Mouse (Mus musculus): ENCODE data around the gene Cacnb2. TPM values are rescaled to one million over a fixed set of nuclear protein-coding genes. Genes with fewer than 3 reads are reported as not detected.
A peak's percentile ranks its signal among the peaks of the same experiment; 100 is the strongest.
"Not testable (repeated sequence)": the region's sequence is repeated elsewhere in the genome, so short reads cannot be mapped to it uniquely, and the experiment has no call there.

The Cacnb2 gene
- total RNA-seq, 1 experiment: 0.54 TPM

DNA sequence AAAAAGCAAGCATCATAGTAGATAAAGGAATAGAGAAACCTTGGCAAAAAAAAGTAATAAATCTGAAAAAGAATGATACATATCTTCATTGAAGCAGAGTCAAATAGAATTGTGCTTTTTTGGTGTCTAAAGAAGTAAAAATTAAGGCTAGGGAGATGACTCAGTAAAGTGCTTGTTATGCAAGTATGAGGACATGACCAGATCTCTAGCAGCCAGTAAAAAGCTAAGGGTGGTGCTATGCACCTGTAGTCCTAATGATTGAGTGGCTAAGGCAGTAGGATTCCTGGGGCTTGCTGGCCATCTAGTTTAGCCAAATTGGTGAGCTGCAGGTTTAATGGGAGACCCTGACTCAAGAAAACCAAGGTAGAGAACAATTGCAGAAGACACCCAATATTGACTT, 122.5 kb downstream of the Cacnb2 start:
- Histone ChIP-seq H3K4me1 (ENCODE audit: control insufficient read depth in 2 of 2, insufficient read depth in 2 of 2, low read length in 2 of 2, poor library complexity in 1 of 2) (peaks cover 0 to 2% of the 10 kb centered on the region in 2 experiments; a peak in 1 of 4 replicates), H3K9ac (ENCODE audit: insufficient read depth, low read depth, low read length, poor library complexity, severe bottlenecking) (no peak overlapping the region), H3K4me3 (ENCODE audit: insufficient read depth in 1 of 2, low read depth in 1 of 2, low read length in 2 of 2, poor library complexity in 1 of 2, severe bottlenecking in 1 of 2) (no peak overlapping the region), H3K27ac (ENCODE audit: insufficient read depth, low read depth, low read length, poor library complexity, severe bottlenecking) (no peak overlapping the region), H3K9me3 (ENCODE audit: control insufficient read depth, insufficient read depth, low read depth, low read length) (no peaks in the 10 kb centered on the region), H3K36me3 (ENCODE audit: control insufficient read depth, insufficient read depth, low read length, poor library complexity, severe bottlenecking) (no peaks in the 10 kb centered on the region)
- DNase-seq (ENCODE audit: low read depth, low spot score): no peak
- TF ChIP-seq ZC3H11A (IDR thresholded peaks at IDR 0.05; ENCODE audit: borderline replicate concordance, low read depth, low read length) (no peak), MAFK (IDR thresholded peaks at IDR 0.05; ENCODE audit: insufficient read depth, low read depth, low read length) (no peak), HCFC1 (IDR thresholded peaks at IDR 0.05; ENCODE audit: borderline replicate concordance, insufficient read depth, low read length) (no peak), CHD2 (IDR thresholded peaks at IDR 0.05; ENCODE audit: low read depth, low read length) (no peak), ZNF384 (IDR thresholded peaks at IDR 0.05; ENCODE audit: low read depth, low read length) (no peak)
- in situ Hi-C loops (cut with MboI; ENCODE audit: low sequenced_read_pairs in 2 of 2, unreplicated experiment in 2 of 2): no loop called here

- H3K4me1 ChIP-seq (ENCODE audit: control insufficient read depth in 2 of 2, insufficient read depth in 2 of 2, low read length in 2 of 2, poor library complexity in 1 of 2); H3K36me3 ChIP-seq (ENCODE audit: control insufficient read depth, insufficient read depth, low read length, poor library complexity, severe bottlenecking); H3K9ac ChIP-seq (ENCODE audit: insufficient read depth, low read depth, low read length, poor library complexity, severe bottlenecking); H3K9me3 ChIP-seq (ENCODE audit: control insufficient read depth, insufficient read depth, low read depth, low read length); in situ Hi-C loops (cut with MboI; ENCODE audit: low sequenced_read_pairs in 2 of 2, unreplicated experiment in 2 of 2): not testable (repeated sequence)
- Histone ChIP-seq H3K4me3 (ENCODE audit: insufficient read depth in 1 of 2, low read depth in 1 of 2, low read length in 2 of 2, poor library complexity in 1 of 2, severe bottlenecking in 1 of 2) (peak overlapping the region; percentile 34 to 53; a peak in 3 of 4 replicates), H3K27ac (ENCODE audit: insufficient read depth, low read depth, low read length, poor library complexity, severe bottlenecking) (0 out of 2 replicates have a peak overlapping the region, but pooled peaks have one; percentile 22)
- DNase-seq (ENCODE audit: low read depth, low spot score): peak; percentile 19
These were observed 123.7 kb downstream of the Cacnb2 start for GRCm38 (mm10) chr2:14726601-14727000.

DNA sequence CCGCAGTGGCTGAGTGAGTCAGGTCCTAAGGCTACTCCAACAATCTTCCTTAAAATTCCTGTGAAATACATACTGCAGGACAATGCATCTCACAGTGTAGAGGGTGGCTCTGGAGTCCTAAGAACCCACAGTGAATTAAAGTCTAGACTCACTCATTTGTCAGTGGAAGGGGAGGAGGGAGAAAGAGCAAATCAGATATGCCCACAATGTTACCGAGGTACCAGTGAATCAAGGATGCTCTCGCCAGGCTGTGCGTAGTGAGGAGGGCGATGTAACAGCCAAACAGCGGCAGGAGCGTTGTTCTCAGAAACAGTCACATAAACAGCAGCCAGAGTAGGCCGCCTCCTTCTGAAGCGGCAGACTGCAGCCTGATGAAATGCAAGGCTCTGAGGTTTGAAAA, 136.0 kb downstream of the Cacnb2 start:
- Histone ChIP-seq H3K4me1 (ENCODE audit: control insufficient read depth in 2 of 2, insufficient read depth in 2 of 2, low read length in 2 of 2, poor library complexity in 1 of 2) (no peaks in the 10 kb centered on the region), H3K27ac (ENCODE audit: insufficient read depth, low read depth, low read length, poor library complexity, severe bottlenecking) (no peak overlapping the region), H3K36me3 (ENCODE audit: control insufficient read depth, insufficient read depth, low read length, poor library complexity, severe bottlenecking) (no peaks in the 10 kb centered on the region), H3K9ac (ENCODE audit: insufficient read depth, low read depth, low read length, poor library complexity, severe bottlenecking) (no peak overlapping the region), H3K4me3 (ENCODE audit: insufficient read depth in 1 of 2, low read depth in 1 of 2, low read length in 2 of 2, poor library complexity in 1 of 2, severe bottlenecking in 1 of 2) (no peak overlapping the region), H3K9me3 (ENCODE audit: control insufficient read depth, insufficient read depth, low read depth, low read length) (no peaks in the 10 kb centered on the region)
- DNase-seq (ENCODE audit: low read depth, low spot score): no peak
- in situ Hi-C loops (cut with MboI; ENCODE audit: low sequenced_read_pairs in 2 of 2, unreplicated experiment in 2 of 2): no loop called here
- no peak for TF ChIP-seq CHD2 (IDR thresholded peaks at IDR 0.05; ENCODE audit: low read depth, low read length)
- TF ChIP-seq ZC3H11A (IDR thresholded peaks at IDR 0.05; ENCODE audit: borderline replicate concordance, low read depth, low read length): no peak
- no peak for TF ChIP-seq MAFK (IDR thresholded peaks at IDR 0.05; ENCODE audit: insufficient read depth, low read depth, low read length)
- no peak for TF ChIP-seq HCFC1 (IDR thresholded peaks at IDR 0.05; ENCODE audit: borderline replicate concordance, insufficient read depth, low read length)
- no peak for TF ChIP-seq ZNF384 (IDR thresholded peaks at IDR 0.05; ENCODE audit: low read depth, low read length)

DNA sequence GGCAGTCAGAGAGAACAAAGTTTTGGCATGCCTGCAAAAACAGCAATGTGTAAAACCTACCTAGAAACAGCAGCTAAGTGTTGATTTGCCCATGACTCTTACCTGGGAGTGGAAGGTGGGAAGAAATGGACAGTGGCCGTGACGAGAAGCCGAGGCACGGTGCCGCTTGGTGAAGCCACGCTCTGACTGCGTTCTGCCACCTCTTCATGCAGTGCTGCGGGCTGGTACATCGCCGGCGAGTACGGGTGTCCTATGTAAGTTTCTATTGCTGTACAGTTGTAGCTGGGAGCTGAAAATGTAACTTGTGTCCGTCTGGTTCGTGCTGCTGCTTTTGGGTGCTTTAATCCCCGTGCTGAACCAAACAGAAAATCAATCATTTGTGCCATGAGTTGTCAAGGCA, 136.6 kb downstream of the Cacnb2 start:
- TF ChIP-seq HCFC1 (IDR thresholded peaks at IDR 0.05; ENCODE audit: borderline replicate concordance, insufficient read depth, low read length) (no peak), ZC3H11A (IDR thresholded peaks at IDR 0.05; ENCODE audit: borderline replicate concordance, low read depth, low read length) (no peak), MAFK (IDR thresholded peaks at IDR 0.05; ENCODE audit: insufficient read depth, low read depth, low read length) (no peak), CHD2 (IDR thresholded peaks at IDR 0.05; ENCODE audit: low read depth, low read length) (no peak), ZNF384 (IDR thresholded peaks at IDR 0.05; ENCODE audit: low read depth, low read length) (no peak)
- H3K27ac ChIP-seq (ENCODE audit: insufficient read depth, low read depth, low read length, poor library complexity, severe bottlenecking): no peak overlapping the region
- DNase-seq (ENCODE audit: low read depth, low spot score): no peak
- in situ Hi-C loops (cut with MboI; ENCODE audit: low sequenced_read_pairs in 2 of 2, unreplicated experiment in 2 of 2): no loop called here
- H3K4me1 ChIP-seq (ENCODE audit: control insufficient read depth in 2 of 2, insufficient read depth in 2 of 2, low read length in 2 of 2, poor library complexity in 1 of 2): no peaks in the 10 kb centered on the region
- H3K36me3 ChIP-seq (ENCODE audit: control insufficient read depth, insufficient read depth, low read length, poor library complexity, severe bottlenecking): no peaks in the 10 kb centered on the region
- no peak overlapping the region for H3K9ac ChIP-seq (ENCODE audit: insufficient read depth, low read depth, low read length, poor library complexity, severe bottlenecking)
- H3K9me3 ChIP-seq (ENCODE audit: control insufficient read depth, insufficient read depth, low read depth, low read length): no peaks in the 10 kb centered on the region
- no peak overlapping the region for H3K4me3 ChIP-seq (ENCODE audit: insufficient read depth in 1 of 2, low read depth in 1 of 2, low read length in 2 of 2, poor library complexity in 1 of 2, severe bottlenecking in 1 of 2)

DNA sequence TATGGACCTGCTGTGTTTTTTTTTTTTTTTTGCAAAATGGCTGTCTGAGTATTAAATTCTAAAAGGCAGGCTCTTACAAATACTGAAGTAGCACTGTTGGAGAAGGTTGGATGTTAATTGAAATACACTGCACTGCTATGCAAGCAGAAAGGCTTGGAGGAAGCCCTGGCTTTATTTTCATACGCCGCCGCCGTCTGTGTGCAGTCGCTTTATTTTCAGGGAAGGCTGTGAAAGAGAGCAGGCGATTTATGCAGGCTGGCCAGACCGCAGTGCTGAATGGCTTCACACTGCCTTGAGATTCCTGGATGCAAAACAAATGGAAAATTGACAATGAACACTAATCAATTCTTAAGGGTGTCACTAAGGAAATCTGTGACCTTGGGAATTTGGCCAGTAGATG, 137.5 kb downstream of the Cacnb2 start:
- Histone ChIP-seq H3K4me3 (ENCODE audit: insufficient read depth in 1 of 2, low read depth in 1 of 2, low read length in 2 of 2, poor library complexity in 1 of 2, severe bottlenecking in 1 of 2) (no peak overlapping the region), H3K4me1 (ENCODE audit: control insufficient read depth in 2 of 2, insufficient read depth in 2 of 2, low read length in 2 of 2, poor library complexity in 1 of 2) (no peaks in the 10 kb centered on the region), H3K9ac (ENCODE audit: insufficient read depth, low read depth, low read length, poor library complexity, severe bottlenecking) (no peak overlapping the region), H3K9me3 (ENCODE audit: control insufficient read depth, insufficient read depth, low read depth, low read length) (no peaks in the 10 kb centered on the region), H3K36me3 (ENCODE audit: control insufficient read depth, insufficient read depth, low read length, poor library complexity, severe bottlenecking) (no peaks in the 10 kb centered on the region), H3K27ac (ENCODE audit: insufficient read depth, low read depth, low read length, poor library complexity, severe bottlenecking) (no peak overlapping the region)
- in situ Hi-C loops (cut with MboI; ENCODE audit: low sequenced_read_pairs in 2 of 2, unreplicated experiment in 2 of 2): no loop called here
- TF ChIP-seq ZNF384 (IDR thresholded peaks at IDR 0.05; ENCODE audit: low read depth, low read length): no peak
- TF ChIP-seq CHD2 (IDR thresholded peaks at IDR 0.05; ENCODE audit: low read depth, low read length): no peak
- no peak for TF ChIP-seq MAFK (IDR thresholded peaks at IDR 0.05; ENCODE audit: insufficient read depth, low read depth, low read length)
- TF ChIP-seq HCFC1 (IDR thresholded peaks at IDR 0.05; ENCODE audit: borderline replicate concordance, insufficient read depth, low read length): no peak
- no peak for TF ChIP-seq ZC3H11A (IDR thresholded peaks at IDR 0.05; ENCODE audit: borderline replicate concordance, low read depth, low read length)
- DNase-seq (ENCODE audit: low read depth, low spot score): no peak

Data from ES-E14 (cell line).